Mouse (Mus musculus): Measurements from ENCODE around the gene Zfp3.

- TF ChIP-seq CTCF (IDR thresholded peaks at IDR 0.05; ENCODE audit: extremely low read depth, insufficient read length, insufficient replicate concordance, low read depth, low read length), result no peak
- TF ChIP-seq POLR2A (IDR thresholded peaks at IDR 0.05; ENCODE audit: low read depth, low read length), result no peak
These were observed 58.0 kb downstream of the Zfp3 start for GRCm38 (mm10) chr11:70821728-70822591.

Measured in small intestine, adult 2 months (tissue).